Mouse (Mus musculus) c-Kit-positive CD71-positive TER-119-negative erythroid progenitor cells, embryonic 14.5 days (primary cell): ENCODE measurements around the gene Tat.
"Not testable (repeated sequence)": the region's sequence is repeated elsewhere in the genome, so short reads cannot be mapped to it uniquely, and the experiment has no call there.

Experiments used
- DNase-seq: peaks from one replicate; pipeline ENCODE4 v3.0.0-alpha.2; 2013; ENCODE audit warnings: low read depth

Gene Tat

GRCm38 (mm10) chr8:109982386-109983105, 7.7 kb upstream of the Tat start:
- no peak for DNase-seq

- DNase-seq: no peak
Observed at GRCm38 (mm10) chr8:109983944-109984343, 6.3 kb upstream of the Tat start.

GRCm38 (mm10) chr8:109986384-109986783, 3.9 kb upstream of the Tat start:
- no peak for DNase-seq

- no peak for DNase-seq
Observed at GRCm38 (mm10) chr8:109987776-109988175, 2.5 kb upstream of the Tat start.

- DNase-seq: no peak
Observed at GRCm38 (mm10) chr8:109989151-109989550, 1.1 kb upstream of the Tat start.

GRCm38 (mm10) chr8:109992166-109992565, 1.9 kb downstream of the Tat start:
- no peak for DNase-seq

- DNase-seq: no peak
Observed at GRCm38 (mm10) chr8:109992951-109993350, 2.7 kb downstream of the Tat start.

- DNase-seq: no peak
Observed at GRCm38 (mm10) chr8:109997381-109997780, 7.1 kb downstream of the Tat start.

- DNase-seq: no peak
Observed at GRCm38 (mm10) chr8:109998066-109998465, 7.8 kb downstream of the Tat start.

- DNase-seq: no peak
Observed at GRCm38 (mm10) chr8:109999974-110000373, 9.7 kb downstream of the Tat start.

- DNase-seq: peak; percentile 29
Observed at GRCm38 (mm10) chr8:110002953-110003352, 12.7 kb downstream of the Tat start.

- no peak for DNase-seq
Observed at GRCm38 (mm10) chr8:110004300-110004699, 14.1 kb downstream of the Tat start.

GRCm38 (mm10) chr8:110006312-110007023, 16.2 kb downstream of the Tat start:
- DNase-seq: no peak

GRCm38 (mm10) chr8:110008228-110008994, 18.2 kb downstream of the Tat start:
- no peak for DNase-seq

- no peak for DNase-seq
Observed at GRCm38 (mm10) chr8:110008995-110009446, 18.8 kb downstream of the Tat start.

GRCm38 (mm10) chr8:110010868-110011267, 20.6 kb downstream of the Tat start:
- DNase-seq: peak; percentile 20

- DNase-seq: no peak
Observed at GRCm38 (mm10) chr8:110022081-110022480, 31.8 kb downstream of the Tat start.

- no peak for DNase-seq
Observed at GRCm38 (mm10) chr8:110022768-110023344, 32.6 kb downstream of the Tat start.

- DNase-seq: not testable (repeated sequence)
Observed at GRCm38 (mm10) chr8:110033771-110034170, 43.5 kb downstream of the Tat start.

- no peak for DNase-seq
Observed at GRCm38 (mm10) chr8:110034331-110034730, 44.1 kb downstream of the Tat start.

- no peak for DNase-seq
Observed at GRCm38 (mm10) chr8:110036156-110036555, 45.9 kb downstream of the Tat start.

GRCm38 (mm10) chr8:110039216-110039615, 49.0 kb downstream of the Tat start:
- no peak for DNase-seq
